9 mouse cellular contexts compared by ENCODE assay signal in the genomic region with DNA sequence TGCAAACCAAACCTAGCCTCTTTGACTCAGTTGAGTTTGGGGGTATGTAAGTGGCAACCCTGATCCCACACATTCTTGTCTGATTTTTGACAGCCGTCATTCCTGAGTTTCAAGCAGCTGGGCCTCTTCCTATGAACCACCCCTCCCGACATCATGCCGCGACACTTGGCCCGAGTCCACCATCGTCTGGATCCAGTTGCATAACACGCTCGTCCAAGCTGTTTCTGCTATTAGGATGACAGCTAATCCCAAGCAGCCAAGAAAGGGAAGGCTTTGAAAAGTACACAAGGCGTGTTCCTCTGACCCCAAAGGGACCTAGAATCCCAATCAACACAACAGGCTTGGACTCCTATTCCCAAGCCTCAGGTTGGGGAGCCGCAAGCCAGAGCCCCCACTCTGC. TPM values are rescaled to one million over a fixed set of nuclear protein-coding genes. Genes with fewer than 3 reads are reported as not detected.
A peak's percentile ranks its signal among the peaks of the same experiment; 100 is the strongest.
DNase-seq lines count a peak whose midpoint lies in the region; ATAC-seq lines count a peak whose summit lies in the region.
"Had no signal": no experiment of that assay in that cellular context is flagged by ENCODE, and none has a peak within 500 bp of the region (broad histone marks: within the 10 kb centered on the region; RNA-seq: fewer than 3 reads in every experiment).

No protein-coding gene starts in this region.

- DNase-seq in kidney, adult 18-20 months: peak; percentile 57
- no peak for DNase-seq in kidney, adult 11 months
- DNase-seq in adrenal gland, postnatal 14 days: peak; percentile 84
- DNase-seq in heart, adult 9 months (ENCODE audit: low spot score in 2 of 2): peak; percentile 92
- DNase-seq in layer of hippocampus, postnatal 25 days (ENCODE audit: extremely low spot score in 1 of 2, low spot score in 1 of 2): peak; percentile 14 to 48
- DNase-seq in thymus, postnatal 10 days (ENCODE audit: low spot score in 2 of 2): no peak

- H3K36me3 ChIP-seq in neural tube, embryonic 15.5 days: no peaks in the 10 kb centered on the region
- H3K36me3 ChIP-seq in forebrain, embryonic 12.5 days (replicated peaks): no peaks in the 10 kb centered on the region

- ATAC-seq in neural tube, embryonic 15.5 days (ENCODE audit: low FRiP score): no peak
- ATAC-seq in forebrain, embryonic 12.5 days (ENCODE audit: low FRiP score): no peak

- H3K9me3 ChIP-seq in neural tube, embryonic 15.5 days (replicated peaks): no peaks in the 10 kb centered on the region
- H3K9me3 ChIP-seq in forebrain, embryonic 12.5 days: no peaks in the 10 kb centered on the region

- H3K27me3 ChIP-seq in neural tube, embryonic 15.5 days (replicated peaks): no peaks in the 10 kb centered on the region
- no peaks in the 10 kb centered on the region for H3K27me3 ChIP-seq in forebrain, embryonic 12.5 days

- WGBS in neural tube, embryonic 15.5 days: 86% methylated on average over 10 of the region's 10 CpGs
- 81% methylated on average over 10 of the region's 10 CpGs for WGBS in forebrain, embryonic 12.5 days

- no peak overlapping the region for H3K4me3 ChIP-seq in neural tube, embryonic 15.5 days (replicated peaks)
- no peak overlapping the region for H3K4me3 ChIP-seq in forebrain, embryonic 12.5 days (replicated peaks)

- H3K4me2 ChIP-seq in neural tube, embryonic 15.5 days: no peak overlapping the region
- H3K4me2 ChIP-seq in forebrain, embryonic 12.5 days: no peak overlapping the region

- no peak overlapping the region for H3K9ac ChIP-seq in neural tube, embryonic 15.5 days (replicated peaks)
- no peak overlapping the region for H3K9ac ChIP-seq in forebrain, embryonic 12.5 days

- H3K27ac ChIP-seq in neural tube, embryonic 15.5 days (replicated peaks): no peak overlapping the region
- no peak overlapping the region for H3K27ac ChIP-seq in forebrain, embryonic 12.5 days

- peaks cover 2% of the 10 kb centered on the region; the same call in 1 of the 2 replicates for H3K4me1 ChIP-seq in neural tube, embryonic 15.5 days
- H3K4me1 ChIP-seq in forebrain, embryonic 12.5 days: no peaks in the 10 kb centered on the region; the same call in 1 of the 2 replicates

RNA-seq across cellular contexts. Expression of gene Smtnl2, which starts 14.4 kb away (rescaled TPM):
- total RNA-seq in adrenal gland, postnatal 14 days (2021): 4.1 and 5.4 TPM in 2 replicates
- 1 to 10 TPM; 2.0 to 3.0 TPM for total RNA-seq in layer of hippocampus, postnatal 25 days (2021)
- polyA plus RNA-seq in neural tube, embryonic 15.5 days (2015; fragmentation: Nextera tagmentation; extraction: Ambion mirVana): 10.2 and 16.1 TPM in 2 replicates
- 5.2 and 5.5 TPM in 2 replicates for polyA plus RNA-seq in forebrain, embryonic 12.5 days (2016; fragmentation: Nextera tagmentation; extraction: Ambion mirVana)
- total RNA-seq: neutrophil, adult 5-6 weeks had no signal

RNA-seq across cellular contexts. Expression of gene Tekt1, which starts 34.8 kb away (rescaled TPM):
- total RNA-seq in adrenal gland, postnatal 14 days (2021): not detected in 2 replicates
- 1 to 10 TPM; 2.7 to 3.1 TPM for total RNA-seq in layer of hippocampus, postnatal 25 days (2021)
- polyA plus RNA-seq in neural tube, embryonic 15.5 days (2015; fragmentation: Nextera tagmentation; extraction: Ambion mirVana): 4.6 and 5.9 TPM in 2 replicates
- polyA plus RNA-seq in forebrain, embryonic 12.5 days (2016; fragmentation: Nextera tagmentation; extraction: Ambion mirVana): 6.3 and 6.7 TPM in 2 replicates
- total RNA-seq: neutrophil, adult 5-6 weeks had no signal

RNA-seq across cellular contexts. Expression of gene Ggt6, which starts 38.3 kb away (rescaled TPM):
- 1.7 and 2.8 TPM in 2 replicates for total RNA-seq in adrenal gland, postnatal 14 days (2021)
- total RNA-seq in layer of hippocampus, postnatal 25 days (2021): under 1 TPM in 1 of 2 experiments, not detected in 1; 0.20 TPM
- 1.2 TPM in 1 of 2 replicates, not detected in the other for polyA plus RNA-seq in neural tube, embryonic 15.5 days (2015; fragmentation: Nextera tagmentation; extraction: Ambion mirVana)
- not detected in 2 replicates for polyA plus RNA-seq in forebrain, embryonic 12.5 days (2016; fragmentation: Nextera tagmentation; extraction: Ambion mirVana)
- total RNA-seq: neutrophil, adult 5-6 weeks had no signal

RNA-seq across cellular contexts. Expression of gene Mybbp1a, which starts 44.1 kb away (rescaled TPM):
- total RNA-seq in adrenal gland, postnatal 14 days (2021): 85.6 and 101 TPM in 2 replicates
- total RNA-seq in layer of hippocampus, postnatal 25 days (2021): 10 to 100 TPM; 48.3 to 54.0 TPM
- polyA plus RNA-seq in neural tube, embryonic 15.5 days (2015; fragmentation: Nextera tagmentation; extraction: Ambion mirVana): 63.1 and 82.7 TPM in 2 replicates
- polyA plus RNA-seq in forebrain, embryonic 12.5 days (2016; fragmentation: Nextera tagmentation; extraction: Ambion mirVana): 158 and 160 TPM in 2 replicates

Comparison
In these comparisons a context has a peak if more than half of its experiments do, and no peak if none do; other contexts are left out.
1. DNase-seq: peak in kidney, adult 18-20 months (single experiment), adrenal gland, postnatal 14 days (single experiment), heart, adult 9 months (2 of 2) and layer of hippocampus, postnatal 25 days (2 of 2); none in kidney, adult 11 months (single experiment) and thymus, postnatal 10 days (0 of 2).